Mouse (Mus musculus): ENCODE data around the gene Tnfrsf13b. TPM values are rescaled to one million over a fixed set of nuclear protein-coding genes. Genes with fewer than 3 reads are reported as not detected.
"Not testable (repeated sequence)": the region's sequence is repeated elsewhere in the genome, so short reads cannot be mapped to it uniquely, and the experiment has no call there.

Gene Tnfrsf13b
- total RNA-seq, 4 experiments from 2014 or later: 2.3 to 3.2 (median 2.8) TPM

DNA sequence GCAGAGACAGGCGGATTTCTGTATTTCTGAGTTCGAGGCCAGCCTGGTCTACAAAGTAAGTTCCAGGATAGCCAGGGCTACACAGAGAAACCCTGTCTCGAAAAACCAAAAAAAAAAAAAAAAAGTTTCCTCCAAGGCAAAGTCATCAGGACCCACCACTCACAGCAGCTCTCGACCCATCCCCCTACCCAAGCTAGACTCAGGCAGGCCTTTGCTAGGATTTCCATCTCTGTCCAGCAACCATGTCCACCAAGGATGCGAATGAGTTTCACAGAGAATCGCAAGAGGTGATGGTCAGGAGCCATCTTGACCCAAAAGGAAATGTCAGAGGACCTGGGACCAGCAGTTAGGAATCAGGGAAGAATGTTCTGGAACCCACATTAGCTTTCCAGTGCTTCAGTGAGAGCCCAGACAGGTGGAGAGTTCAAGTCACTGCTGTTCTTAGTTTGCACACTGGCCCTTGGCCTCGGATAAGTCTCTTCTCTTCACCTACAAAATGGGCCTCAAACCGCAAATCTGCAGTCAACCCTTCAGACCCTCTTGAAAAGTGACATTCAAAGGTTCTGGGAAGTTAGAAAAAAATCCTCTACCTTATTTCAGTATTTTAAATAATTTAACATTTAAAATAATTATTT is 983 bp downstream of the Tnfrsf13b start:
- DNase-seq (ENCODE audit: low spot score in 2 of 2): no peak

DNA sequence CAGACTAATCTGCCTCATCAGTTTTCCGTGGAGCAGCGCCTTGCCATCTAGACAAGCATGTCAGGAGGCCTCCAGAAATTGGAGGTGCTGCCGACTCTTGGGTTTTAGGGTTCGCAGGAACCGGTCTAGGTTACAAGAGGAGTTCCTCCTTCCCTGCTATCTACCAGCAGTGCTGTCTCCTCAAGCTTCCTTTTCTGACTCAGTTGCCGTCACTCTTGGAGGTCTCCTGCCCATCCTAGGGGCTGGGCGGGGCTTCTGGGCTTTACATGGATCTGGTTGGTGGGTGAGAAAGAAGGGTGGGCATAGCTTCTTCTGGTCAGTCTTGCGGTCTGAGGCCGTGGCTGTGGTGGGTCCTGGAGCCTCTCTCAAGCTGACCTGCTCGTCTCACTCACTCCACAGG is 2.8 kb downstream of the Tnfrsf13b start:
- no peak for DNase-seq (ENCODE audit: low spot score in 2 of 2)

DNA sequence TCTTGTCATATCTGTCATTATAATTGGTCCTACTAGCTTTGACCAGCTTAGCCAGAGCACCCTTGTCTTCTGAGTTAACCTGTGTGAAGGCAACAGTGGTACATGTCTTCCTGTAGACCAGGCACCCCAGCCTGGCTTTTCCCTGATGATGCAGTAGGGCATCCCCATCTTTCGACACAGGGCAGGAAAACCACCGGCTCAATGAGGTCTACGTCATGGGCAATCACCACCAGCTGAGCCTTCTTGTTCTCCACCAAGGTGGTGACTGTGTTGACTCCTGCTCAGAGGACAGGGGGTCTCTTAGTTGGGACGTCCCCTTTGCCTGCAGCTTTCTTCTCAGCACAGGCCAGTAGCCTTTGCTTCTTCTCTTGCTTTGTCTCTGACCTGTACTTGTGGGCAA is 4.1 kb downstream of the Tnfrsf13b start:
- DNase-seq (ENCODE audit: low spot score in 2 of 2): not testable (repeated sequence)

DNA sequence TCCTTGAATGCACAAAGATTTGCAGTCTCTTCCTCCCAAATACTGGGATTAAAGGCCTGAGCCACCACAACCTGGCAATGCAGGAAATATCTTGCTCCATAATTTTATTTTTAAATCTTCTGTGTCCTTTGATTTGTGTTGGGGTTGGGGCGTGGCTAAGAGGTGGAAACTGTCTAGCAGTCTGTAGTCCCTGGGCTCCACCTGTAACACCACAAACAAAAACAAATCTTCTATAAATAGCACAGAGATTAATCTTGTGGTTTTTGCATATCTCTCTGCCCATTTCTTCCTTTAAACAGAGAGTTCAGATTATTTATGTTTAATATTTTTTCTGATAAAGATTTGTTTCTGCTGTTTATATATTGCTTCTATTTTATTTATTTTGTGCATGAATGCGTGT is 6.4 kb downstream of the Tnfrsf13b start:
- no peak for DNase-seq (ENCODE audit: low spot score in 2 of 2)

DNA sequence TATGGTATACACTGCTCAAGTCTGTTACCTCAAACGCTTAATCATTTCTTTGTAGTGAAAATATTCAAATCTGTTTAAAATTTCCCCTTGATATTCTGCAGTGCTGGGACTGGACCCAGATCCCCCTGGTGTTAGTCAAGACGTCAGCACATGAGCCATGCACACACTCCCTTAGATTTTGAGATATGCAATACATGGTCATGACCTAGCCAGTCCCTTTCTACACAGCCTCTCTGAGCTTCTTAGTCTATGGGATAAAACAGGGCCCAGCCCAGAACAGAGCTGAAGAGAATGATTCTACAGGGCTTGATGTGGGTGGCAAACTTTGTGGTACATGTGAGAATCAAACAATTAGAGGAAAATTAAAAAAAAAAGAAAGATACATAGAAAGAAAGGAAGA is 15.1 kb downstream of the Tnfrsf13b start:
- DNase-seq (ENCODE audit: low spot score in 2 of 2): no peak

DNA sequence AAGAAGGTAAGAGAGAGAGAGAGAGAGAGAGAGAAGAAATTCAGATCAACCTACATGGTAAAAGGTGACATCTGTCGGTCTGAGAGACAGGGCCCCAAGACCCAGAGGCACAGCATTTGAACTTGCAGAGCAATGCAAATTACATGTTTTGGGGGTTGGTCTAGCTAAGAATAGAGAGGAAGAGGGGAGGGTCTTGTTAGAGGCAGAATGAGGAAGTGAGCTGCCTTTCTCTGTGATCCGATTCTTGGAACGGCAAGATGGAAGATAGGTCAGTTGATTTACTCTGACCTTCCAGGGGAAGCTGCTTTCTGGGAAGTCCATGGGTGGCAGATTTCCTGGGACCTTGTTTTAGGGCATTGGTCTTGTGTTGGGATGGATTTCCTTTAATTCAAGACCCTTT is 15.7 kb downstream of the Tnfrsf13b start:
- no peak for DNase-seq (ENCODE audit: low spot score in 2 of 2)

DNA sequence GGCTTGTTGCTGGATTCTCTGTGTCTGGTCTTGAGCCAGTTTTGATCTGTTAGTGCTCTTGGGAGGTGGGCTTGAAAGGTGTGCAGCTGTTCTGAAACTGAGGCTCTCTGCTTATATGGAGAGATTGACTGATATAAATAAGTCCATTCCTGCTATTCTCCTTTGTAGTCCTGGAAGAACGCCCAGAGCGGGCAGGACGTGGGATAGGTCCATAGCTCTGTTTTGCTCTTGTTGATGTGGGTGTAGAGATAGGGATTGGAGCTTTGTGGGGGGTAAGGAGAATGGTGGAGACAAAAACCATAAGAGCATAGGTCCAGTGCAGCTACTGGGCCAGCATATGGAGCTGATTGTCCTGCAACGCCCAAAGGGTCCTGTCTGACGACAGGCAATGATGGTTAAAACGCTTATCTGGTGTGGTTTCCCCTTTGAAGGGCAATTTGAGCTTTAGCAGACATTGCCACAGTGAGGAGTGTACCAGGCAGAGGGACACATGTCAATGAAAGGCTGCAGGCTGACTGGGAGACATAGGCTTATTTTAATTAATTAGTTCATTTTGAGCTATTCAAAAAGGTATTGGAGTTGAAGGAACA is 16.5 kb downstream of the Tnfrsf13b start:
- DNase-seq (ENCODE audit: low spot score in 2 of 2): no peak

DNA sequence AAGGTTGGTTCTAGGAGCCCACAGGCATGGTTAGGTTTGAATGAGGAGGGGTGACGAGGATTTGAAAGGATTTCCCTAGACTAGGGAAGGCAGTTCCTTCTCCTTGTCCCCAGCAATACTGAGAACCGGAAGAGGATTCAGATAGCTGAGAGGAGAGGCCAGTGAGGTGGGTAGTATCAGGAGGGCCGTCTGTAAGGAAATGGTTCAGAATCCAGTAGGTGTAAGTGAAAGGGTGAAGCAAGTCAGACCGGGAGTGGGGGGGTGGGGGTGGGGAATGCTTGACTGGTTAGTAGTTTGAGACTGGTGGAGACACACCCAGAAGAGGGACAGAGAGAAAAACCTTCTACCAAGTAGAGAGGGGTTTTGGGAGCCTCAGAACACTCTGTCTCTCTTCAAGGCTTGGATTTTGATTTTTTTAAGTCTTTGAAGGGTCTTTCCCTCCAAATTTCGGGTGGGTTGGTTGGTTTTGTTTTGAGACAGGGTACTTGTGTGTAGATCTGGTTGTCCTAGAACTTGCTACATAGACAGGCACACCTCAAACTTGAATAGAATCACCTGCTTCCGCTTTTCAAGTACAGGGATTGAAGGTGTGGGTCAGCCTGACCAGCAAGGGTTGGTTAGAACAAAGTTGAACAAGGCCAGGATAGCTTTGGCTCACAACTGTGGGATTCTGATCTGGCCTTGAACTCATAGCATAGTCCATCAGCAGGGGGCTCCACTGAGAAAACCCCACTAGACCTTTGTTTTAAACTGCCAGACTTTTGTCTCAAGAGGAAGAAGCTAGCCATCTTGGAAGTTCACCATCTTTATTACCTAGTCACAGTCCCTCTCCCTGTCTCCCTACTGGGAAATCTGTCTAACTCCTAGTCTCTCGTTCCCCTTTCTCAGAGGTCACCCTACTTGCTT is 17.3 kb downstream of the Tnfrsf13b start:
- no peak for DNase-seq (ENCODE audit: low spot score in 2 of 2)

DNA sequence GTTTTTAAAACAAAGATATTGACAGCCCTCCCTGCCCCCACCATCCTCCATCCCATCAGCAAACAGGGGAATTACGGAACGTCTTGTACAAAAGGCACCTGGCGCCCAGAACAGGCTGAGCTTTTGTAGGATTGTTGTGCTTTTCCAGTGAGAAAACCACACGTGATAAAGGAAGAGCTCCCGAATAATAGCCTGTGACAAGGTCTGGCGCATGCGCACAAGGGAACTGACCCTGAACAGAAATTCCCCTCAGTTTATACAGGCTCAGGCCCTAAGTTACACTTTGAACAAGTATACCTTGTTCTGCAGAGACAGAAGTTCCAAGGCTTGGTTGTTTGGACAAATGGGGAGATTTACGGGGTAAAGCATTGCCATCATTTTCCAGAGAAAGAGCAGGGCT is 19.0 kb downstream of the Tnfrsf13b start:
- DNase-seq (ENCODE audit: low spot score in 2 of 2): no peak

DNA sequence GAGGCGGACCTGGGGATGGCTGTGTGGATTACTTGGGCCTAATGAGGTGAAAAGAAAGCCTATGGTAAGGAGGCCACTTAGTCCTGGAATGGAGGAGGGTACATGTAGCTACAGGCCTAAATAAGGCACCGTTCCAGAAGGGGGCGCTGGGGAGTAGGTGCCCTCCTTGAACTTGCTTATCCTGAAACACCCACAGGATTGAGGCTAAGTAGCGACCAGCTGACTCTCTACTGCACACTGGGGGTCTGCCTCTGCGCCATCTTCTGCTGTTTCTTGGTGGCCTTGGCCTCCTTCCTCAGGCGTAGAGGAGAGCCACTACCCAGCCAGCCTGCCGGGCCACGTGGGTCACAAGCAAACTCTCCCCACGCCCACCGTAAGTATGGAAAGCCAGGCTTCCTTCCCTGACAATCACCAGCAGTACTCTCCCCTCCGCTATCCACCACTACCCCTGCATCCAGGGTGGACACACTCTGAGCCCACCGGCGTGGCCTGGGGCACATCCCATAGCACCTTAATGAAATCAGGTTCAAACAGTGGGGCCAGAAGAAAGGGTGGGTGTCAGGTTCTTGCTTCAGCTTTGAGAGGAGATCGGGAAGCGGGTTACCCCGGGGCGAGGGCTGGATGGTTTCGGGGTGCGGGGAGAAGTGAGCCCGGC is 20.2 kb downstream of the Tnfrsf13b start:
- no peak for DNase-seq (ENCODE audit: low spot score in 2 of 2)

DNA sequence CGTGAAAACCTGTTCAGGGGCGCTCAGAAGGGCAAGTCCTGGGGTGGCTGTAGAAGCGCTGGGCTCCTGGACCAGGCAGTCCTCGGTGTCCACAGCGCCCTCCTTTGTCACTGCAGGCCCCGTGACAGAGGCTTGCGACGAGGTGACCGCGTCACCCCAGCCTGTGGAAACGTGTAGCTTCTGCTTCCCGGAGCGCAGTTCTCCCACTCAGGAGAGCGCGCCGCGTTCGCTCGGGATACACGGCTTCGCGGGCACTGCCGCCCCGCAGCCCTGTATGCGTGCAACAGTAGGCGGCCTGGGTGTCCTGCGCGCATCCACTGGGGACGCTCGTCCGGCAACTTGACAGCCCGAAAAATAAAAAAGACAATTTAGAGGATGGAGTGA is 20.7 kb downstream of the Tnfrsf13b start:
- no peak for DNase-seq (ENCODE audit: low spot score in 2 of 2)

DNA sequence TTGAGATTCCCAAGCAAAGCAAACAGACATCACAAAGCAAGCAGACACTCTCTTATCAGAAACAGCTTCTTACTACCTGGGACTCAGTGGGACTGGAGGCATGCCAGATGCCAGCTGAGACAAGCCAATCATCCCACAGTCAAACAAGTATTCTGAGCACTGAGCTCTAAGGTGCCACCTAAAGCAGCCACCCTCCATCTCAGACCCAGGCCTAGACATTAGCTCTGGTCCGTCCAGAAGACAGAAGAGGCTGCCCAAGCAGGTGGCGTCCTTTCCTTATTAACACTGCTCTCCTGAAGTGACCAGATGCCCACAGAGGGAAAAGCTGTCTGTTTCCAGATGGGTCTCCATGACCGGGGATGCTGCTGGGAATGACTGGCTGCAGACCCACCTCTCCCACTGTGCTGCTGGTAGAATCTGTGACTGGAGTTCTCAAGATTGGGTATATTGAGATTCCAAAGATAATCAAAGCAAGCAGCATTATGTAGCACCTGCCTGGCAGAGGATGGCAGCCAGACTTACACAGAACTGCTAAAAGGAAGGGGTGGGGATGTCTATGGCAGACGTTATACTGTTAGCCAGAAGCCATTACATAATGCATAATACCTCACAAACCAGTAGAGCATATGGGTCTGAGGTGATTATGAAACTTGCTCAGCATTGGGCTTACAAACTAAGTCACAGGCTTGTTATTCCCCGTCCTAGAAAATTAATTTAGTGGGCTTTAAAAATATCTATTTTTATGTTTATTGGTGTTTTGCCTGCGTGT is 23.9 kb downstream of the Tnfrsf13b start:
- DNase-seq (ENCODE audit: low spot score in 2 of 2): no peak

DNA sequence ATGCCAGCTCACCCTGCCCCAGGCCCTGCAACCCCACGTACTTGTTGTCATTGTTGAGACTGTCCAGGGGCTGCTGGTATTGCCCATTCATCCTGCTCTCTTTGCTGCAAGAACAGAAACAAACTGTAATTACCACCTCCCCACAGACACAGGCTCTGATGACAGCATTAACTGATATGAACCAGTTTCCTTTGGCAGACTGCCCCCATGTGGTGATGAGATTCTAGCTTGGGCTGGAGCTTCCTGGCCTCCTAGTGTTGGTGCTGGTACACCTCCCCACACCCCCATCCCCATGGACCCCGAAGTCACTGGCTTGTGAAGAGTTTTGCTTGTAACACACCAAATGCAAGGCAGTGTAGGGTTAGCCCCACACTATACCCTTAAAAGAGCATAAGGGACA is 29.2 kb downstream of the Tnfrsf13b start:
- DNase-seq (ENCODE audit: low spot score in 2 of 2): peak; percentile 48 to 55

DNA sequence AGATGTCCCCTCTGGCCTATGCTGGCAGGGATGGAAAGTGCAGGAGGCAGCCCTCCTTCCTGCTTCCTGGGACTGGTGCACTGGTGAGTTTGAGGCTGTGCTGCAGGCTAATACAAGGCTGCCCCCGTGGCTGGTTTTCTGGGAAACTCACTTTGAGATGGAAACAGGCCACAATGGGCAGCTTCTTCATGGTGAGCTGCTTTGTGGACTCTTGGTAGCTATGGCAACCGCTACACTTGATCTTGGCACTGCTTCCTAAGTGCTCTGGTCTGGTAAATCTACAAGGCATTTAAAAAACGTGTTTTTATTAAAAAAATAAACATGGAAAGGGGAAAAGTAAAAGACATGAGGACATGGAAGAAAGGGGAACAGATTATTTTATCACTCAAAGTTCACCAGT is 31.6 kb downstream of the Tnfrsf13b start:
- DNase-seq (ENCODE audit: low spot score in 2 of 2): no peak

DNA sequence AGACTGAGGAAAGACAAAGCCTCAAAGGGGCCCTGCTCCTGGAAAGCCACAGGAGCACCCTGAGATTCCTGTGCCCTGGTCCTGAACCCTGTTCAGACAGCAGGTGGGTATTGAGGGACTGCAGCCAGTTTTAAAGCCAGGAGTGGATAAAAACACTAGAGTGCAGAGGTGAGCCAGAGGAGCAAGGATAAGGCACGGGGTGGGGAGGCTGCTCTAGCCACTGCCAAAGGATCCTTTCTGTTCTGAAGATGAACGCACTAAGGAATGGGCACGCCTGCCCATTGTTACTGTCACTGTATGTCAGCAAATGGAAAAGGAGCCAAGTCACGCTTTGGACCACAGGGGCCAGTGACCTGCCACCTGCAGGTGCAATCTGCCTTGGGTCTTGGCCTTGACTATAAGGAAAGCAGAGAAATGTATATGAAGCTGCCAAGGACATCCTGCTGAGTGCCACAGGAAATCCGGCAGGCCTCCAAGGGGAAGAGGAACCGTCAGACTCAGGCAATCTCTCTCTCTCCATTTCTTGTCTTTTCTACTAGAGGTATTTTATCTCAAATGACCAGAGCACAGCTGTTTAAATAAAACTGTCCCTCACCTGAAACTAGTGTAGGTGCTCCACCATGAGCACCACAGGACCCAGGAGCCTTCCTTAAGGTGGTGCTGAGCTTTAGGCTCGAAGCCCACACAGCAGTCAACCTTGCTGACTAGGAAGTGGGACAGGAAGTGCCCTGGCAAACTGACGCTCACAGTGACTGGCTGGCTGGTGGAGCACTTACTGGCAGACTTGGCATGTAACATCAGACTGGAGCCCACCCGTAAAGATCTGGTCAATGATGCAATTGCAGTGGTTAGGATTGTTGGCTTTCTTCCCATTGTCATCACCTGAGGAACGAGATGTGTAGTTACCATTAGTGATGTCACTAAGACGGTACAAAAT is 33.5 kb downstream of the Tnfrsf13b start:
- no peak for DNase-seq (ENCODE audit: low spot score in 2 of 2)

DNA sequence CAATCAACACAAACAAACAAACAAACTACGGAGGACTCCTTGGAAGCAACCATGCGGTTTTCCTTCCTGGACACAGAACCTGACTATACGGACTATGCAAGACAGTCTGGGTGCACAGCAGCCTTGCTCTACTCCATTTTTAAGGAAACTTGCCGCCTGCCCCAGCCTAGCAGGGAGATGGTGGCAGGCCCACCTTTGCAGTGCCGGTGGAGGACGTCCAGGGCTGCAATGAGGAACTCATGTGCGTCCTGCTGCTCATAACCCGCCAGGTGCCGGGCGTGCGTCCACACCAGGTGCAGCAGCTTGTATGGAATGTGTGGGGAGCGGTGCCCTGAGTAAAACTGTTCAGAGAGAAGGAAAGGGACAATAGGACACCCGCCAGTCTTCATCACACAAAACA is 34.6 kb downstream of the Tnfrsf13b start:
- no peak for DNase-seq (ENCODE audit: low spot score in 2 of 2)

DNA sequence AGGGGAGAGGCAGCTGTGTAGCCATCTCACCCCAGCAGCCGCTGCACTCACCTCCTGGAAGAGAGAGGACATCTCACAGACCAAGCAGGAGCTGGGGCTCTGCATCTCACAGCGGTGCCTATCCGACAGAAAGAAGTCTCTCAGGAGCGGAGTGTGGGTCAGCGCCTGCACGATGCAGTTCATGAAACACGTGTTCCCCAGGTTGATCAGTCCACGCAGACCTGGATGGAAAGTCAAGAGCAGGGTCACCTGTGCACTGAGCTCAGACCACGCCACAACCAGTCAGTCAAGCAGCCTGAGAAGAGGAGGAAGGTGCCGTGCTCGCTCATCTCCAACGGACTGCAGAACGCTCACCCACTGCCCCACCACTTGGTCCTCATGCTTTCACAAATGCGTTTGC is 36.2 kb downstream of the Tnfrsf13b start:
- no peak for DNase-seq (ENCODE audit: low spot score in 2 of 2)

DNA sequence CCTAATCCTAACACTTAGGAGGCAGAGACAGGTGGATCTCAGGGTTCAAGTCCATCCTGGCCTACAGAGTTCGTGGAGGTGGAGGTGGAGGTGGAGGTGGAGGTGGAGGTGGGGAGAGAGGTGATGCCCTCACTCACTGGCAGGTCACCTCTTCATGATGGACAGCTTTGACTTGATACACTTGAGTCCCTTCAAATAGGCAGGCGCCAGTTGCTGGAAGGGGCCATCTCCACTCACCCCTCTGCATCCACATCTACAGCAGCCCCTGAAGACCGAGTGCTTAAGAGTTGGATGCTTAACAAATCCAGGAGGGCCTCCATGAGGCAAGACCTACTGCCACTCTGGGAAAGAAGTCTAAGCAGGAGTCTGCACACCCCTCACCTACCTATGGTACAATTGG is 36.8 kb downstream of the Tnfrsf13b start:
- no peak for DNase-seq (ENCODE audit: low spot score in 2 of 2)

DNA sequence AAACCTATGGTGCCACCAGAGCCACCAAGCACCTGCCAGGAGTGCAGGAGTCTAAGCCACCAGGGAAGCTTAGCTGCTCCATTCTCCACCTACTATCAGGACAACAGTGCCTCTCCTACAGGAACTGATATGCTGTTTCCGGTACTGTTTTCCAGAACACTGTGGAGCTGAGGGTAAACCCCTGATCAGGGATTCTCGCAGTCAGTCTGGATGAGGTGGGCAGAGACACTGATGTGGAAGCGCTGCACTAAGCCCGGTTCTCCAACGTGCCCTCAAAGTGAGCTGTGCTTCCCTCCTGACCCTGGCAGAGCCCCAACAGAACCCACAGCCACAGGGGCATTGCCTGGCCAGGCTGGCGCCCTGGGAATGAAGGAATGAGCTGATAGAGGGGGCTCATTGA is 37.8 kb downstream of the Tnfrsf13b start:
- DNase-seq (ENCODE audit: low spot score in 2 of 2): no peak

DNA sequence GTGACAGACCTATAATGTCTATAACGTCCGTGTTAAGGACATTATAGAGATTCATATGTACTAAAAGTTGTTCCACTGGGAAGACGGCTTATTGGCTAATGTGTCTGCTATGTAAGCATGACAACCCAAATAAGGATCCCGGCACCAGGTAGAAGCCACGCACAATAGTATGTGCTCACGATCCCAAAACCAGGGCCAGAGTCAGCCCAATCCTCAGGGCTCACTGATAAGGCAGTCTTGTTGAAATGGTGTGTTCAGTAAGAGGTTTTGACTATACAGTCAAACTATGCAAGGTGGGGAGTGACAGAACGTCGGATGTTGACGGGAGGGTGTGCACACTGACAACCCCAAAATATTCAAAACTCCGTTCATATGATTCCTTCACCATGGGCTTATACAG is 38.3 kb downstream of the Tnfrsf13b start:
- DNase-seq (ENCODE audit: low spot score in 2 of 2): no peak

Measured in layer of hippocampus, adult 8-10 months (tissue).